Mouse (Mus musculus): ENCODE results near the gene 4930442H23Rik. TPM values are rescaled to one million over a fixed set of nuclear protein-coding genes. Genes with fewer than 3 reads are reported as not detected.

4930442H23Rik gene
- total and polyA plus RNA-seq, 3 experiments: not detected

- Histone ChIP-seq H3K27ac (peak overlapping the region; percentile 96), H3K79me2 (replicated peaks; ENCODE audit: control insufficient read depth, insufficient read depth, low read length) (no peaks in the 10 kb centered on the region), H3K4me3 (no peak overlapping the region), H3K27me3 (ENCODE audit: control insufficient read depth, insufficient read depth, low read length) (no peaks in the 10 kb centered on the region), H3K36me3 (ENCODE audit: control insufficient read depth, insufficient read depth, low read length) (no peaks in the 10 kb centered on the region), H3K4me1 (ENCODE audit: control insufficient read depth, insufficient read depth, low read length) (no peaks in the 10 kb centered on the region), H3K9ac (ENCODE audit: low read depth, low read length) (peak overlapping the region; percentile 45)
- intact Hi-C loops (cut with DNase I): no loop called here
- WGBS: 62% methylated on average over 20 of the region's 20 CpGs
- TF ChIP-seq EP300 (IDR thresholded peaks at IDR 0.05; ENCODE audit: insufficient read depth, low read depth, low read length) (peak; percentile 56; the same call in 1 of the 2 replicates), POLR2A (IDR thresholded peaks at IDR 0.05; ENCODE audit: insufficient read depth, low read depth, low read length) (peak; percentile 47), CTCF (IDR thresholded peaks at IDR 0.05) (no peak)
- DNase-seq: peak; percentile 27 to 39
These were observed 17.1 kb upstream of the 4930442H23Rik start for GRCm38 (mm10) chr10:81200605-81201287.

GRCm38 (mm10) chr10:81200141-81200540 is 16.5 kb upstream of the 4930442H23Rik start:
- peak; percentile 36 to 42 for DNase-seq
- no peaks in the 10 kb centered on the region for H3K79me2 ChIP-seq (replicated peaks; ENCODE audit: control insufficient read depth, insufficient read depth, low read length)
- intact Hi-C loops (cut with DNase I): no loop called here
- H3K9ac ChIP-seq (ENCODE audit: low read depth, low read length): peak overlapping the region; percentile 8; the same call in 1 of the 2 replicates
- TF ChIP-seq EP300 (IDR thresholded peaks at IDR 0.05; ENCODE audit: insufficient read depth, low read depth, low read length): peak; percentile 80
- no peak for TF ChIP-seq CTCF (IDR thresholded peaks at IDR 0.05)
- TF ChIP-seq POLR2A (IDR thresholded peaks at IDR 0.05; ENCODE audit: insufficient read depth, low read depth, low read length): peak; percentile 72
- H3K27me3 ChIP-seq (ENCODE audit: control insufficient read depth, insufficient read depth, low read length): no peaks in the 10 kb centered on the region; the same call in 1 of the 2 replicates
- H3K27ac ChIP-seq: peak overlapping the region; percentile 96
- WGBS: 63% methylated on average over 13 of the region's 13 CpGs
- H3K4me1 ChIP-seq (ENCODE audit: control insufficient read depth, insufficient read depth, low read length): no peaks in the 10 kb centered on the region
- H3K4me3 ChIP-seq: no peak overlapping the region
- H3K36me3 ChIP-seq (ENCODE audit: control insufficient read depth, insufficient read depth, low read length): no peaks in the 10 kb centered on the region

- no peaks in the 10 kb centered on the region for H3K4me1 ChIP-seq (ENCODE audit: control insufficient read depth, insufficient read depth, low read length)
These were observed 15.3 kb upstream of the 4930442H23Rik start for GRCm38 (mm10) chr10:81198990-81199389.

GRCm38 (mm10) chr10:81198230-81198629 is 14.6 kb upstream of the 4930442H23Rik start:
- H3K4me3 ChIP-seq: no peak overlapping the region
- H3K36me3 ChIP-seq (ENCODE audit: control insufficient read depth, insufficient read depth, low read length): no peaks in the 10 kb centered on the region
- H3K79me2 ChIP-seq (replicated peaks; ENCODE audit: control insufficient read depth, insufficient read depth, low read length): no peaks in the 10 kb centered on the region
- peak; percentile 44 to 55 for DNase-seq
- under 1% methylated on average over 9 of the region's 9 CpGs for WGBS
- no peak; the same call in 1 of the 2 replicates for TF ChIP-seq EP300 (IDR thresholded peaks at IDR 0.05; ENCODE audit: insufficient read depth, low read depth, low read length)
- peak; percentile 88 for TF ChIP-seq CTCF (IDR thresholded peaks at IDR 0.05)
- H3K27me3 ChIP-seq (ENCODE audit: control insufficient read depth, insufficient read depth, low read length): no peaks in the 10 kb centered on the region; the same call in 1 of the 2 replicates
- no peak overlapping the region for H3K9ac ChIP-seq (ENCODE audit: low read depth, low read length)
- intact Hi-C loops (cut with DNase I): loop anchor here (1.0 kb wide), 1 partner anchor 20 kb away; no protein-coding TSS in a partner anchor
- H3K27ac ChIP-seq: peak overlapping the region; percentile 96
- H3K4me1 ChIP-seq (ENCODE audit: control insufficient read depth, insufficient read depth, low read length): peaks cover 2% of the 10 kb centered on the region

More at GRCm38 (mm10) chr10:81198990-81199389, 15.3 kb upstream of the 4930442H23Rik start:
- intact Hi-C loops (cut with DNase I): loop anchor here (1.0 kb wide), 1 partner anchor 19 kb away; no protein-coding TSS in a partner anchor
- no peaks in the 10 kb centered on the region; the same call in 1 of the 2 replicates for H3K27me3 ChIP-seq (ENCODE audit: control insufficient read depth, insufficient read depth, low read length)
- H3K9ac ChIP-seq (ENCODE audit: low read depth, low read length): no peak overlapping the region
- no peak for DNase-seq
- 52% methylated on average over 6 of the region's 6 CpGs for WGBS
- no peaks in the 10 kb centered on the region for H3K79me2 ChIP-seq (replicated peaks; ENCODE audit: control insufficient read depth, insufficient read depth, low read length)
- peak overlapping the region; percentile 96 for H3K27ac ChIP-seq
- TF ChIP-seq EP300 (IDR thresholded peaks at IDR 0.05; ENCODE audit: insufficient read depth, low read depth, low read length) (peak; percentile 77; the same call in 1 of the 2 replicates), POLR2A (IDR thresholded peaks at IDR 0.05; ENCODE audit: insufficient read depth, low read depth, low read length) (peak; percentile 3; the same call in 1 of the 2 replicates), CTCF (IDR thresholded peaks at IDR 0.05) (no peak)
- no peaks in the 10 kb centered on the region for H3K36me3 ChIP-seq (ENCODE audit: control insufficient read depth, insufficient read depth, low read length)
- no peak overlapping the region for H3K4me3 ChIP-seq

GRCm38 (mm10) chr10:81197305-81197704 is 13.7 kb upstream of the 4930442H23Rik start:
- intact Hi-C loops (cut with DNase I): no loop called here
- H3K9ac ChIP-seq (ENCODE audit: low read depth, low read length): peak overlapping the region; percentile 29; the same call in 1 of the 2 replicates
- peak overlapping the region; percentile 55; the same call in 1 of the 2 replicates for H3K4me3 ChIP-seq
- H3K79me2 ChIP-seq (replicated peaks; ENCODE audit: control insufficient read depth, insufficient read depth, low read length): no peaks in the 10 kb centered on the region
- H3K36me3 ChIP-seq (ENCODE audit: control insufficient read depth, insufficient read depth, low read length): no peaks in the 10 kb centered on the region
- H3K4me1 ChIP-seq (ENCODE audit: control insufficient read depth, insufficient read depth, low read length): peaks cover 5% of the 10 kb centered on the region
- H3K27me3 ChIP-seq (ENCODE audit: control insufficient read depth, insufficient read depth, low read length): no peaks in the 10 kb centered on the region; the same call in 1 of the 2 replicates
- 27% methylated on average over 6 of the region's 6 CpGs for WGBS
- TF ChIP-seq POLR2A (IDR thresholded peaks at IDR 0.05; ENCODE audit: insufficient read depth, low read depth, low read length) (peak; percentile 66), EP300 (IDR thresholded peaks at IDR 0.05; ENCODE audit: insufficient read depth, low read depth, low read length) (peak; percentile 82), CTCF (IDR thresholded peaks at IDR 0.05) (no peak)
- peak; percentile 32 to 64 for DNase-seq
- peak overlapping the region; percentile 96 for H3K27ac ChIP-seq
